Mouse (Mus musculus): ENCODE results near the gene Aco2. TPM values are rescaled to one million over a fixed set of nuclear protein-coding genes. Genes with fewer than 3 reads are reported as not detected.

The Aco2 gene
- polyA plus RNA-seq, 3 experiments from 2014 or later: 83.2 to 115 (median 93.9) TPM

GRCm38 (mm10) chr15:81951159-81951558 lies 79.0 kb downstream of the Aco2 start:
- ATAC-seq: no peak

GRCm38 (mm10) chr15:81952310-81952709 lies 80.2 kb downstream of the Aco2 start:
- ATAC-seq: no peak

GRCm38 (mm10) chr15:81954151-81954583 lies 82.1 kb downstream of the Aco2 start:
- no peak for ATAC-seq

- ATAC-seq: no peak
Measured at GRCm38 (mm10) chr15:81954716-81955115, 82.6 kb downstream of the Aco2 start.

- no peak for ATAC-seq
Measured at GRCm38 (mm10) chr15:81955414-81955813, 83.3 kb downstream of the Aco2 start.

GRCm38 (mm10) chr15:81956457-81956856 lies 84.3 kb downstream of the Aco2 start:
- ATAC-seq: no peak

GRCm38 (mm10) chr15:81957598-81957997 lies 85.5 kb downstream of the Aco2 start:
- no peak for ATAC-seq

GRCm38 (mm10) chr15:81958906-81959305 lies 86.8 kb downstream of the Aco2 start:
- no peak for ATAC-seq

- ATAC-seq: peak; percentile 96
Measured at GRCm38 (mm10) chr15:81960171-81961077, 88.3 kb downstream of the Aco2 start, which contains the start of gene Pmm1. Gene Pmm1 (minus strand): TSS chr15:81960930.

GRCm38 (mm10) chr15:81961078-81961451 lies 89.0 kb downstream of the Aco2 start:
- ATAC-seq: no peak

GRCm38 (mm10) chr15:81964262-81964661 lies 92.2 kb downstream of the Aco2 start:
- ATAC-seq: no peak

Other genes with a start within 250 kb of the Aco2 start
- gene L3mbtl2, start 208.4 kb upstream of the Aco2 start, polyA plus RNA-seq (2017; shearing (Covaris generic)): 10 to 100 TPM; 23.1 to 24.7 (median 24.1) TPM
- 1 to 10 TPM; 1.0 to 2.6 (median 1.3) TPM for gene Chadl, start 175.0 kb upstream of the Aco2 start, polyA plus RNA-seq (2017; shearing (Covaris generic))
- gene Zc3h7b, start 127.3 kb upstream of the Aco2 start, polyA plus RNA-seq (2017; shearing (Covaris generic)): 1 to 10 TPM; 4.3 to 8.1 (median 5.7) TPM
- 10 to 100 TPM; 43.0 to 72.2 (median 45.8) TPM for gene Rangap1, start 126.8 kb upstream of the Aco2 start, polyA plus RNA-seq (2017; shearing (Covaris generic))
- gene Tef, start 69.9 kb upstream of the Aco2 start, polyA plus RNA-seq (2017; shearing (Covaris generic)): 10 to 100 TPM in 1 of 3 experiments, 1 to 10 TPM in 2; 2.3 to 14.0 (median 8.8) TPM
- 10 to 100 TPM; 29.7 to 45.8 (median 34.0) TPM for gene Tob2, start 13.5 kb upstream of the Aco2 start, polyA plus RNA-seq (2017; shearing (Covaris generic))
- 100 to 1,000 TPM in 1 of 3 experiments, 10 to 100 TPM in 2; 79.6 to 117 (median 95.2) TPM for gene Phf5a, start 398 bp upstream of the Aco2 start, polyA plus RNA-seq (2017; shearing (Covaris generic))
- gene Polr3h, start 53.9 kb downstream of the Aco2 start, polyA plus RNA-seq (2017; shearing (Covaris generic)): 10 to 100 TPM; 17.4 to 28.3 (median 22.6) TPM
- not detected for gene Csdc2, start 64.5 kb downstream of the Aco2 start, polyA plus RNA-seq (2017; shearing (Covaris generic))
- gene Pmm1, start 88.6 kb downstream of the Aco2 start, polyA plus RNA-seq (2017; shearing (Covaris generic)): 10 to 100 TPM in 2 of 3 experiments, 1 to 10 TPM in 1; 9.3 to 33.3 (median 11.7) TPM
- not detected for gene 1700029P11Rik, start 108.2 kb downstream of the Aco2 start, polyA plus RNA-seq (2017; shearing (Covaris generic))
- gene Xrcc6, start 115.5 kb downstream of the Aco2 start, polyA plus RNA-seq (2017; shearing (Covaris generic)): 10 to 100 TPM; 54.3 to 56.7 (median 54.4) TPM
- 10 to 100 TPM in 2 of 3 experiments, 1 to 10 TPM in 1; 8.8 to 13.8 (median 12.5) TPM for gene Desi1, start 161.6 kb downstream of the Aco2 start, polyA plus RNA-seq (2017; shearing (Covaris generic))
- gene Snu13, start 175.3 kb downstream of the Aco2 start, polyA plus RNA-seq (2017; shearing (Covaris generic)): 100 to 1,000 TPM; 178 to 210 (median 205) TPM
- gene 4930407I10Rik, start 186.8 kb downstream of the Aco2 start, polyA plus RNA-seq (2017; shearing (Covaris generic)): not detected
- under 1 TPM in 1 of 3 experiments, not detected in 2; 0.12 TPM for gene Mei1, start 197.7 kb downstream of the Aco2 start, polyA plus RNA-seq (2017; shearing (Covaris generic))